Mouse (Mus musculus) T-helper 2 cell (primary cell): ENCODE measurements around the gene Rnf145.
"Not testable (repeated sequence)": the region's sequence is repeated elsewhere in the genome, so short reads cannot be mapped to it uniquely, and the experiment has no call there.

Source experiments
- in situ Hi-C: fragments of 300-600 bp; cut with MboI, MseI; formaldehyde crosslinking; loops from one replicate; pipeline ENCODE4 v1.15.1; 2025; ENCODE audit warnings: high pct_unique_total_duplicates

Rnf145 gene

DNA sequence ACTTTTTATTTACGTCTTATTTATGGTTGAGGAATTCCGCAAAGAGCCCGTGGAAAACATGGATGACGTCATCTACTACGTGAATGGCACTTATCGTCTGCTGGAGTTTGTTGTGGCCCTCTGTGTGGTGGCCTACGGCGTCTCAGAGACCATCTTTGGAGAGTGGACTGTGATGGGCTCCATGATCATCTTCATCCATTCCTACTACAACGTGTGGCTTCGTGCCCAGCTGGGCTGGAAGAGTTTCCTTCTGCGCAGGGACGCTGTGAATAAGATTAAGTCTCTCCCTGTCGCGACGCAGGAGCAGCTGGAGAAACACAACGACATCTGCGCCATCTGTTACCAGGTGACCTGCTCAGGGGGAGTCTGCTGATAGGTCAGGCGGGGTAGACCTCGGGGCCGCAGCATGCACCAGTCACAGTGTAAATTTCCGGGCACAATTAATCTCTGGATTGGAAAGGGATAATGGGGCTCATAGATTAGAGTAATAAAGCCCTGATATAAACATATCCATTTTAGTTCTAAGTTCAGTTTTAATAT, 42.8 kb downstream of the Rnf145 start:
- in situ Hi-C loops: no loop called here

GRCm38 (mm10) chr11:44562389-44563135, 43.8 kb downstream of the Rnf145 start:
- in situ Hi-C loops: no loop called here

GRCm38 (mm10) chr11:44564245-44564864, 45.6 kb downstream of the Rnf145 start:
- in situ Hi-C loops: no loop called here

- in situ Hi-C loops: no loop called here
Observed at GRCm38 (mm10) chr11:44564940-44565339, 46.2 kb downstream of the Rnf145 start.

- in situ Hi-C loops: not testable (repeated sequence)
Observed at GRCm38 (mm10) chr11:44570336-44570735, 51.6 kb downstream of the Rnf145 start.

- in situ Hi-C loops: no loop called here
Observed at GRCm38 (mm10) chr11:44572781-44573180, 54.0 kb downstream of the Rnf145 start.

DNA sequence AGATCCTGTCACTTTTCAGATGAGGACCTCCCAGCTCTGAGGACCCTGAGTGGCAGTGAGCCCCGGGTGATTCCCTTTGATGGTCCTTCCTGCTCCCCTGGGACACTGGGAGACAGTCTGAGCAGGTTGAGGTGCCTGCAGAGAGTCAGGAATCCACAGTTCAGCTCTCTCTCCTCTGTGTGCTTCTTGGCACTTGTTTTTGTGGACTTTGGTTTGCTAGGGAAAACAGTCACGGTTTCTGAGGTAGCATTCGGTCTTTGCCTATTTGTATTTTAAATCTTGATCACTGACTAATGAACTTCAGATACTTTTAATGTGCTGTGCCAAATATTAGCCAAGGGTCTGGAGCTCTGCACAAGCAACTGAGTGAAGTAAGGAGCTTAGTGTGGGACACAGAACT, 54.6 kb downstream of the Rnf145 start:
- in situ Hi-C loops: no loop called here

- in situ Hi-C loops: no loop called here
Observed at GRCm38 (mm10) chr11:44574391-44574790, 55.6 kb downstream of the Rnf145 start.

DNA sequence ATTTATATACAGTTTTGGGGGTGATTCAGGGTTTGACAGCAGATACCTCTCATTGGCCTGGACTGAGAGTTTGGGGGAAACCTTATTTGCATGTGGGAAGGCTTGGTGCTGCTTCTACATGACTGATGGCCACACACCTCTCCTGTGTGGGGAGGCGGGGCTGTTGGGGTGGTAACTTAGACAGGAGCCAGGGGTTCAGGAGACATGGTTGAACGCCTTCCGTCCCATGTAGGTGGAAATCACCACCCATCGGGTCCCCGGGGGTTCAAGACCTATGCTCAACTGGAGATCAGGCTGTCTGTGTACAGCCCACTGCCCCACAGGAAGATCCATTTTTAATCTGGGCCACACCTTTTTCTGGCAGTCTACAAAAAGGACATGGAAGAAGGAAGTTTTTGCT, 56.1 kb downstream of the Rnf145 start:
- in situ Hi-C loops: loop anchor here (25.0 kb wide), 1 partner anchor 1062 kb away; no protein-coding TSS in a partner anchor

DNA sequence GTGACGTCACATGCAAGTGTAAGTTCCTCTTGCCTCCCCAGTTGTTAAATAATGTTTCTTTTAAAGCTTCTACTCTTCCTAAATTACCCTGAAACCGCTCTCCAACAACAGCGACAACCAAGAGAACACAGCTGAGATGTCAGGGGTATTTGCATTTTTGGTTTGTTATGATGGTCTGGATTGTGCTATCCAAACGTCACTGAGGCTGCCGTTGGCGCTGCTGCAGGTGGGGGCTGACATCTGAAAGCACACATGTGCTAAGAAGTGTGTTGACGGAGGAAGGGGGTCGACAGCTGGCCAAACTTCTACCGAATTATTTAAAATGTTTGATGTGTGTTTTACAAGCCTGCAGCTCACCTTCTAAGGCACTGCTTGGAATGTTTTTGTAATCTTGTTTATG, 59.1 kb downstream of the Rnf145 start:
- in situ Hi-C loops: loop anchor here (25.0 kb wide), 1 partner anchor 1059 kb away; no protein-coding TSS in a partner anchor

DNA sequence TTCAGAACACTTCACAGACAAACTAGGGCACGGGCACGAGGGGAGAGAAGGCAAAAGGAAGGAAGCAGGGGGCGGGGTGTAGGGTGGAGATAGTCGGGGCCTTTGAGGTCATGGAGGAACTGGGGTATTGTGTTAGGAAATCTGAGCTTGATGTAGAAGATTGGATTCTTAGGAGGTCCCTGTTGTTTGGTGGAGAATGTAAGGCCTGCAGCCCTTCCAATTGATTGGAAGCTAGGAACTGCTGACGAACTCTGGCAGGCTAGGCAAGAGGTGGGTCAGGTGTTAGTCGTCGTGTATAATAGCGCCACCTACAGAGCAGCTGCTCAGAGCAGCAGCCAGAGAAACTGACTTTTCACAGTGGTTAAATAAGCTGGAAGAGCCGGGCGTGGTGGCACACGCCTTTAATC, 62.5 kb downstream of the Rnf145 start:
- in situ Hi-C loops: loop anchor here (25.0 kb wide), 1 partner anchor 1056 kb away; no protein-coding TSS in a partner anchor

GRCm38 (mm10) chr11:44586047-44586696, 67.4 kb downstream of the Rnf145 start:
- in situ Hi-C loops: loop anchor here (25.0 kb wide), 1 partner anchor 1051 kb away; no protein-coding TSS in a partner anchor

GRCm38 (mm10) chr11:44593016-44593415, 74.3 kb downstream of the Rnf145 start:
- in situ Hi-C loops: loop anchor here (25.0 kb wide), 1 partner anchor 1044 kb away; no protein-coding TSS in a partner anchor

- in situ Hi-C loops: loop anchor here (25.0 kb wide), 1 partner anchor 1043 kb away; no protein-coding TSS in a partner anchor
Observed at GRCm38 (mm10) chr11:44594768-44595167, 76.0 kb downstream of the Rnf145 start.

DNA sequence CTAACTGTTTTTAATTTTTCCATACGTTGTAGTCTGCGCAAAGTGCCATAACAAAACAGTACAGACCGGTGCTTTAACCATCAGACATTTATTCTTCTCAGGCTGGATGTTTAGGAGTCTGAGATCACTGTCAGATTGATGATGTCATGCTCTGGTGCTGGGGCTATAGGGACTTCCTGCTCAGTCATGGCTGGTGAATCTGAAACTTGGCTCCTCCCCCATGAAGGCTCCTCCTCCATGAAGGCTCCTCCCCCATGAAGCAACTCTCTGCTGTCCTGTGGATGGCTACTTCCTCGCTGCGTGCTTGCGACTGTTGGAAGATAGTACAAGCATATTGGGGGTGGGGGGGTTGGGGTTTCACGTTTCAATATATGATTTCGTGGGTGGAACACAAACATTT, 88.1 kb downstream of the Rnf145 start:
- in situ Hi-C loops: no loop called here

- in situ Hi-C loops: no loop called here
Observed at GRCm38 (mm10) chr11:44608646-44609045, 89.9 kb downstream of the Rnf145 start.

- in situ Hi-C loops: loop anchor here (5.0 kb wide), 1 partner anchor 396 kb away; no protein-coding TSS in a partner anchor
Observed at GRCm38 (mm10) chr11:44610971-44611781, 92.4 kb downstream of the Rnf145 start.

DNA sequence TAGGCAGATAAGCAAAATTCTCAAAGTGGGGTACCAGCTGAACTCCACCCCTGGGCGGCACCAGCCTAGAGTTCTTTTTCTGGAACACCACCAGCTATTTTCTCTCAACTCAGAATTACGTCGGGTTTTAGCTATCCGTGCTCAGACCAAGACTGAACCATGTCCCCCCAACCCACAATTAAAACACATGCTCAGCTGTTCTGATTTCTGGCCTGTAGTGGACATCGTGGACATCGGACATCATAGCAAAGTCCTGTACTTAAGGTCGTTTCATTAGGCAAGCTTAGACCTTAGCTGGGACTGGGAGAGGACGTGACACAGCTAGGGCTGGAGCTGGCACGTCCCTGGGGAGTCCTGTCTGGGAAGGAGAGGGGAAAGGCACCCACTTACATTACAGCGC, 93.4 kb downstream of the Rnf145 start:
- in situ Hi-C loops: loop anchor here (5.0 kb wide), 1 partner anchor 395 kb away; no protein-coding TSS in a partner anchor

- in situ Hi-C loops: loop anchor here (5.0 kb wide), 1 partner anchor 394 kb away; no protein-coding TSS in a partner anchor
Observed at GRCm38 (mm10) chr11:44612681-44613410, 94.1 kb downstream of the Rnf145 start.
